Mouse (Mus musculus) embryonic facial prominence, embryonic 10.5 days (tissue): ENCODE results near the gene Gipc2. TPM values are rescaled to one million over a fixed set of nuclear protein-coding genes. Genes with fewer than 3 reads are reported as not detected.

Experiments used
- DNase-seq: peaks from one replicate; pipeline ENCODE4 v3.0.0-alpha.2; 2017; ENCODE audit warnings: low spot score
- H3K27ac ChIP-seq: fragments of 300-500 bp; sonication (generic); replicated peaks from 2 replicates; pipeline ENCODE4 v1.5.1; 2016; ENCODE audit warnings: mild to moderate bottlenecking
- H3K27me3 ChIP-seq: fragments of 300-500 bp; sonication (generic); replicated peaks from 2 replicates; pipeline ENCODE4 v1.6.1; 2016; ENCODE audit warnings: low read depth, mild to moderate bottlenecking; ENCODE audit not compliant: poor library complexity, severe bottlenecking
- H3K36me3 ChIP-seq: fragments of 300-500 bp; sonication (generic); replicated peaks from 2 replicates; pipeline ENCODE4 v1.6.1; 2016; ENCODE audit warnings: mild to moderate bottlenecking, moderate library complexity
- H3K4me1 ChIP-seq: fragments of 300-500 bp; sonication (generic); 2 replicates; pipeline ENCODE4 v1.6.1; 2016
- H3K4me3 ChIP-seq: fragments of 300-500 bp; sonication (generic); 2 replicates; pipeline ENCODE4 v1.5.1; 2016; ENCODE audit warnings: mild to moderate bottlenecking, moderate library complexity
- H3K9me3 ChIP-seq: fragments of 300-500 bp; sonication (generic); 2 replicates; pipeline ENCODE4 v1.6.1; 2016; ENCODE audit warnings: mild to moderate bottlenecking
- WGBS: fragments of 180-500 bp; shearing (Covaris S2); methylation state at CpG from one replicate; pipeline ENCODE4 v1.1.7; 2016; 5-methylcytosine and 5-hydroxymethylcytosine counted together
- polyA plus RNA-seq: library from polyadenylated mRNA; unstranded; fragments of >200 nt; fragmentation: Nextera tagmentation; extraction: Ambion mirVana; gene quantifications from 2 replicates; pipeline ENCODE4 v1.2.1, GENCODE M21; 2016

Gipc2 gene
- polyA plus RNA-seq, result 3.6 TPM in 2 replicates

GRCm38 (mm10) chr3:152166099-152166423 is at the start of gene Gipc2:
Gene Gipc2 (minus strand): TSS chr3:152166230.
- peak within 1 kb of the TSS; percentile 66 for H3K4me3 ChIP-seq
- H3K9me3 ChIP-seq, result no peaks in the 10 kb centered on the region
- peaks cover 47% of the 10 kb centered on the region for H3K27me3 ChIP-seq
- H3K27ac ChIP-seq, result peak within 1 kb of the TSS; percentile 81
- DNase-seq, result no peak
- no peaks in the 10 kb centered on the region for H3K36me3 ChIP-seq
- 6% methylated on average over 10 of the region's 10 CpGs for WGBS
- H3K4me1 ChIP-seq, result peaks cover 24% of the 10 kb centered on the region

DNA sequence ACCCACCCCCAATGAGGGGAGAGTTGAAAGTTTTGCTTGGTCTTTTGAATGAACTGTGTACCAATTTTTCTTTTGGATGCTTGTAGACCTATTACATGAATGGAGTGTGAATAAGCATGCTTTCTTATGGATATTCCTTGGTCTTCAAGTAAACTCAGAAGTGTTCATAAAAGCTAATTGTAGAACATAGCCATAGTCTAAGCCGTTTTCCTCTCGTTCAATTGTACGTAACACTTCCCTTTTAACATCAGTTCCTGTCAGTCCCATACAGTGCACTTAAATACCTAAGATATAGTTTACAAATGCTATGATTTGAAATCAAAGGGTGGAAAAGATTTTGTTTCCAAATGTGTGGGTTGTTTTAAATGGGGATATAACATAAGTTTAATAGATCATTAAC is 47.4 kb upstream of the Gipc2 start:
- WGBS, result 81% methylated on average over 3 of the region's 3 CpGs
- H3K27ac ChIP-seq, result no peak overlapping the region
- peaks cover 56% of the 10 kb centered on the region for H3K36me3 ChIP-seq
- no peaks in the 10 kb centered on the region for H3K9me3 ChIP-seq
- peaks cover 34% of the 10 kb centered on the region for H3K4me1 ChIP-seq
- DNase-seq, result no peak
- H3K27me3 ChIP-seq, result no peaks in the 10 kb centered on the region
- peak overlapping the region; percentile 99 for H3K4me3 ChIP-seq

- peak overlapping the region; percentile 99 for H3K4me3 ChIP-seq
- no peaks in the 10 kb centered on the region for H3K9me3 ChIP-seq
- H3K4me1 ChIP-seq, result peaks cover 36% of the 10 kb centered on the region
- DNase-seq, result no peak
- H3K36me3 ChIP-seq, result peaks cover 54% of the 10 kb centered on the region
- 57% methylated on average over 7 of the region's 7 CpGs for WGBS
- H3K27me3 ChIP-seq, result no peaks in the 10 kb centered on the region
- H3K27ac ChIP-seq, result peak overlapping the region; percentile 100
Observed at GRCm38 (mm10) chr3:152211731-152212279, 45.8 kb upstream of the Gipc2 start.

DNA sequence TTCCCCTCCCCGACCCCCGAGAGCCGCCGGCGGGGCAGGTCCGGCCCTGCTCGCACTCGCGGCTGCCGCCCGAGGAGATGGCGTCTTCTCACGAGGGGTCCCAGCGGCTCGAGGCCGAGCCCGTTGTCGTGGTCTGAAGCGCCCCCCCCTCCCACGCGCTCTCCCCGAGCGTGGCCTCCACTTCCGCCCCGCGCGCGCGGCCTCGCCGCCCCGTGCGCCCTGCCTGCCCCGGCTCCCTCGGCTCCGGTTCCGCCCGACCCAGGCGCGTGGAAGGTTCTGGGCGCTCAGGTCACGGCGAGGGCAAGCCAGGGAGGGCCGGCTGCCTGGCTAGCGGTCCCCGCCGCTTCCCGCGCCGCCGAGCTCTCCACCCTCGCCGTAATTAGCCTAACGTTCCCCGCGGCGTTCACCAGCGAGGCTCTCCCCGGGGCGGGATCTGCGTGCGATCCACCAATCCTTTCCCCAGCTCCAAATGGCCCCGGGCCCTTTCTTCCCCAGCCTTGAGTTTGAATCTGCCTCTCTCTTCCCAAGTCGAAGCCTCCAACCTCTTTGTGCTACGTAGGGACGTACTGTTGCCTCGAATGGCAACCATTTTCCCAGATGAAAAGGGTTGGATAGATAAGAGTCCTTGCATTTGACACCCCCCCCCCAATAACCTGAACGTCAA is 44.8 kb upstream of the Gipc2 start:
- no peaks in the 10 kb centered on the region for H3K9me3 ChIP-seq
- peaks cover 45% of the 10 kb centered on the region for H3K36me3 ChIP-seq
- H3K4me1 ChIP-seq, result peaks cover 36% of the 10 kb centered on the region
- WGBS, result under 1% methylated on average over 68 of the region's 68 CpGs
- peak; percentile 81 for DNase-seq
- no peaks in the 10 kb centered on the region for H3K27me3 ChIP-seq
- H3K4me3 ChIP-seq, result peak overlapping the region; percentile 99
- H3K27ac ChIP-seq, result peak overlapping the region; percentile 100

DNA sequence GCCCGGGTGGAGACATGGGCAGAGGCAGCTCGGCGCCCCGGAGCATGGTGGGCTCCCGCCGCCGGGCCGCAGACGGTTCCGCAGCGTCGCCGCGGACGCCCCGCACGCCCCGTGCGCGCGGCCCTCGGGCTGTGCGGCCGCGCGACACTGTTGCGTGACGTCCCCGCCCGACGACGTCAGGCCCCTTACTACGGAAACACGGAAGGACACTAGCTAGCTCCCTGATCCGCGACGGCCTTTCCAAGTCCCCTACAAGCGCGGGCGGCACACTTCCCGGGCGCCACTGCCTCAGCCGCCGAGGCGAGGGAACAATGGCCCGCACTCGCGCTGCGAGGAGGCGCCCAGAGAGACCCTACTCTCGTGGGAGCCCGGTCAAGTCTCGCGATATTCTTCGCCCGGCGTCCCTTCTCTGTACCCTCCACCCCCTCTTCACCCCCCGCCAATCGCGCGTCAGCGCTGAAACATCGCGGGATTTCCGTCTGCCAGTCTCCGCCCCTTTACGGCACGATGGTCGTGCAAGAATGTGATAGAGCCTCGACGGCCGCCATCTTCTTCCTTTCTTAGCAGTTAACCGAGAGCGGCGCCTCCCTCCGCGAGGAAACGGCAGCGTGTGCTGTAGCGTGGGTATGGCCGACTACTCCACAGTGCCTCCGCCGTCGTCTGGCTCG is 44.1 kb upstream of the Gipc2 start, which contains the start of the genes Dnajb4 and Fubp1:
TSS of gene Dnajb4 (minus strand) at position 336 of the 668 bp plus-strand sequence.
TSS of gene Fubp1 (plus strand) at position 456 of the 668 bp plus-strand sequence.
- H3K4me3 ChIP-seq, result peak within 1 kb of the TSS; percentile 99
- H3K9me3 ChIP-seq, result no peaks in the 10 kb centered on the region
- DNase-seq, result peak; percentile 100
- peaks cover 37% of the 10 kb centered on the region for H3K36me3 ChIP-seq
- WGBS, result under 1% methylated on average over 85 of the region's 85 CpGs
- H3K27me3 ChIP-seq, result no peaks in the 10 kb centered on the region
- peak within 1 kb of the TSS; percentile 100 for H3K27ac ChIP-seq
- peaks cover 36% of the 10 kb centered on the region for H3K4me1 ChIP-seq

GRCm38 (mm10) chr3:152209177-152209966 is 43.3 kb upstream of the Gipc2 start:
- WGBS, result 7% methylated on average over 25 of the region's 25 CpGs
- no peaks in the 10 kb centered on the region for H3K27me3 ChIP-seq
- H3K9me3 ChIP-seq, result no peaks in the 10 kb centered on the region
- peak overlapping the region; percentile 100 for H3K27ac ChIP-seq
- H3K36me3 ChIP-seq, result peaks cover 30% of the 10 kb centered on the region
- H3K4me1 ChIP-seq, result peaks cover 36% of the 10 kb centered on the region
- DNase-seq, result peak; percentile 72
- H3K4me3 ChIP-seq, result peak overlapping the region; percentile 99

GRCm38 (mm10) chr3:152208096-152208885 is 42.3 kb upstream of the Gipc2 start:
- no peak for DNase-seq
- 94% methylated on average over 7 of the region's 7 CpGs for WGBS
- no peaks in the 10 kb centered on the region for H3K9me3 ChIP-seq
- no peak overlapping the region for H3K27ac ChIP-seq
- peak overlapping the region; percentile 99 for H3K4me3 ChIP-seq
- H3K4me1 ChIP-seq, result peaks cover 29% of the 10 kb centered on the region
- H3K27me3 ChIP-seq, result no peaks in the 10 kb centered on the region
- H3K36me3 ChIP-seq, result peaks cover 27% of the 10 kb centered on the region

DNA sequence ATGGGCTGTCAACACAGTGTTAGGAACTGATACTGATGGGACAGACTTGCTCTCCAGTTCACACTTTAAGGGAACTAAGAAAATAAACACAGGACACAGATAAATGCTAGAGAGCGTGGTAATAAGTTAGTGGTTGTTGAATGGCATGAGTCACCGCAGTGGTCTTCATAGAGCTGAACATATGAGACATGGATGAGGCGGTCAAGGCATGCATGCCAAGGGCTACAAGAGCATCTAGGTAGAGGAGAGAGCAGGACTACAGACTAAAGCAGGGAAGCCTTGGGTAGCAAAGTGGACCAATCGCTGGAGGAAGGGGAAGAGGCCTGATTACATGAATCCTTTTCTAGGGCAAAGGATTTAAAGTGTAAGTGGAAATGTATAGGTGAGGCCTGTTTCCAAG is 41.1 kb upstream of the Gipc2 start:
- 94% methylated on average over 4 of the region's 4 CpGs for WGBS
- H3K4me3 ChIP-seq, result no peak overlapping the region
- DNase-seq, result no peak
- H3K36me3 ChIP-seq, result peaks cover 16% of the 10 kb centered on the region
- H3K9me3 ChIP-seq, result no peaks in the 10 kb centered on the region
- no peaks in the 10 kb centered on the region for H3K27me3 ChIP-seq
- H3K27ac ChIP-seq, result no peak overlapping the region
- H3K4me1 ChIP-seq, result peaks cover 18% of the 10 kb centered on the region

GRCm38 (mm10) chr3:152204577-152204976 is 38.5 kb upstream of the Gipc2 start:
- no peaks in the 10 kb centered on the region for H3K27me3 ChIP-seq
- no peaks in the 10 kb centered on the region for H3K9me3 ChIP-seq
- DNase-seq, result no peak
- H3K4me3 ChIP-seq, result no peak overlapping the region
- H3K36me3 ChIP-seq, result peaks cover 14% of the 10 kb centered on the region; the same call in 1 of the 2 replicates
- H3K4me1 ChIP-seq, result peaks cover 12% of the 10 kb centered on the region
- 83% methylated on average over 3 of the region's 3 CpGs for WGBS
- no peak overlapping the region for H3K27ac ChIP-seq

DNA sequence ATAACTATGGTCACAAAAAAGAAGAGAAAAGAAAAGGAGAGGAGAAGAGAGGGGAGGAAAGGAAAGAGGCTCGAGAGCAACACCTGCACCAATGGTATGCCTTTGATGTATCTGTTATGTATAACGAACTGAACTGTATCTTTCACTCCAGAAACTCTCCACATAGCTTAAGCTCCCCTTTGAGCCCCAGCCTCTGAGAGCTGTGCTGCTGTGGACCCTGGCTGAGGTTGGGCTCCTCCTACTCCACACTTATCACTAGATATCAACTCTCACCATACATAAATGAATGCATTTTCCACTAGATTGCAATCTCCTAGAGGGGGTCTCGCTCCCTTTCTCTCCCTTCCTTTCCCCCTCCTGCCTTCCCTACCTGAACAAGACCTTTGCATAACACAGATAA is 38.0 kb upstream of the Gipc2 start:
- Histone ChIP-seq H3K4me1 (peaks cover 7% of the 10 kb centered on the region), H3K4me3 (no peak overlapping the region), H3K36me3 (peaks cover 14% of the 10 kb centered on the region; the same call in 1 of the 2 replicates), H3K9me3 (no peaks in the 10 kb centered on the region), H3K27ac (no peak overlapping the region), H3K27me3 (no peaks in the 10 kb centered on the region)
- DNase-seq, result no peak
- WGBS, result 68% methylated on average over 3 of the region's 3 CpGs

GRCm38 (mm10) chr3:152203411-152203810 is 37.4 kb upstream of the Gipc2 start:
- Histone ChIP-seq H3K9me3 (no peaks in the 10 kb centered on the region), H3K27ac (no peak overlapping the region), H3K4me1 (peaks cover 2% of the 10 kb centered on the region), H3K36me3 (peaks cover 14% of the 10 kb centered on the region; the same call in 1 of the 2 replicates), H3K27me3 (no peaks in the 10 kb centered on the region), H3K4me3 (no peak overlapping the region)
- 91% methylated on average over 6 of the region's 6 CpGs for WGBS
- DNase-seq, result no peak

DNA sequence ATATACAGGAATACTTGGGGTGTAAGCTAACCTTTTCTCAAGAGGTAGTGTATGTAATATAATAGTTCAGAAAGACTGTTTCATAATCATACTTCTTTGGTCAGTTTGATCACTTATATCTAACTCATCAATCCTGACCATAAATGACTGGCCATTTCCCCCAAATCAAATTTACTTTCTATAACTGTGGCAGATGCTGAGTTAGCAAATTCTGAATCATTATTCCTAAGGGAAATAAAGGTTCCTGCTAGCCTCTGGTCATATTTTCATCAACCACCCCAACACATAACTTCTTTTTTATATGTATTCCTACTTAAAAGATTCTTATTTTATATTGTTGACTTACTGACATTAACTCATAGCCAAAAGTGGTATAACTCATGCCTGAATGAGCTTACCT is 36.9 kb upstream of the Gipc2 start:
- Histone ChIP-seq H3K27me3 (no peaks in the 10 kb centered on the region), H3K4me1 (no peaks in the 10 kb centered on the region), H3K4me3 (no peak overlapping the region), H3K9me3 (no peaks in the 10 kb centered on the region), H3K27ac (no peak overlapping the region), H3K36me3 (peaks cover 10% of the 10 kb centered on the region; the same call in 1 of the 2 replicates)
- DNase-seq, result no peak
